Mouse (Mus musculus) embryonic facial prominence, embryonic 11.5 days (tissue): ENCODE data around the gene Rbm45. TPM values are rescaled to one million over a fixed set of nuclear protein-coding genes. Genes with fewer than 3 reads are reported as not detected.

Experiments
- ATAC-seq: fragments of 200-750 bp; cut with Nextera tagmentation; replicated peaks from 2 replicates; pipeline ENCODE4 v1.8.0; 2017; ENCODE audit warnings: low read depth; ENCODE audit not compliant: insufficient number of reproducible peaks, low FRiP score, low TSS enrichment
- DNase-seq: peaks from one replicate; pipeline ENCODE4 v3.0.0-alpha.2; 2015; ENCODE audit warnings: low spot score
- H3K27ac ChIP-seq: fragments of 300-500 bp; sonication (generic); replicated peaks from 2 replicates; pipeline ENCODE4 v1.5.1; 2014; ENCODE audit warnings: mild to moderate bottlenecking, low read depth, low read length, control low read depth
- H3K27me3 ChIP-seq: fragments of 300-500 bp; sonication (generic); 2 replicates; pipeline ENCODE4 v1.6.1; 2014; ENCODE audit warnings: mild to moderate bottlenecking, low read length, moderate library complexity, mixed read lengths; ENCODE audit not compliant: control insufficient read depth, insufficient read depth
- H3K36me3 ChIP-seq: fragments of 300-500 bp; sonication (generic); replicated peaks from 2 replicates; pipeline ENCODE4 v1.6.1; 2014; ENCODE audit warnings: low read depth, mild to moderate bottlenecking, low read length, moderate library complexity, mixed read lengths; ENCODE audit not compliant: control insufficient read depth, insufficient read depth
- H3K4me1 ChIP-seq: fragments of 300-500 bp; sonication (generic); 2 replicates; pipeline ENCODE4 v1.6.1; 2014; ENCODE audit warnings: low read length, mixed read lengths; ENCODE audit not compliant: control insufficient read depth, insufficient read depth
- H3K4me2 ChIP-seq: fragments of 300-500 bp; sonication (generic); 2 replicates; pipeline ENCODE4 v1.6.1; 2014; ENCODE audit warnings: low read depth, mild to moderate bottlenecking, control low read depth, low read length, moderate library complexity
- H3K4me3 ChIP-seq: fragments of 300-500 bp; sonication (generic); 2 replicates; pipeline ENCODE4 v1.5.1; 2014; ENCODE audit warnings: low read depth, low read length, control low read depth
- H3K9ac ChIP-seq: fragments of 300-500 bp; sonication (generic); replicated peaks from 2 replicates; pipeline ENCODE4 v1.6.1; 2014; ENCODE audit warnings: mild to moderate bottlenecking, control low read depth, low read length
- H3K9me3 ChIP-seq: fragments of 300-500 bp; sonication (generic); replicated peaks from 2 replicates; pipeline ENCODE4 v1.6.1; 2016; ENCODE audit warnings: mild to moderate bottlenecking, low read length, inconsistent platforms, mixed read lengths; ENCODE audit not compliant: control insufficient read depth
- WGBS: fragments of 180-500 bp; shearing (Covaris S2); extraction: QIAGEN DNeasy Blood & Tissue Kit; methylation state at CpG from one replicate; pipeline ENCODE4 v1.1.7; 2014; 5-methylcytosine and 5-hydroxymethylcytosine counted together
- polyA plus RNA-seq: library from polyadenylated mRNA; unstranded; fragments of >200 nt; fragmentation: Nextera tagmentation; extraction: Ambion mirVana; gene quantifications from 2 replicates; pipeline ENCODE4 v1.2.1, GENCODE M21; 2014

Rbm45 gene
- polyA plus RNA-seq, 1 experiment from 2014 or later: 14.9 TPM

GRCm38 (mm10) chr2:76368861-76369660 lies 723 bp upstream of the Rbm45 start:
- H3K36me3 ChIP-seq: no peaks in the 10 kb centered on the region; the same call in 1 of the 2 replicates
- H3K27me3 ChIP-seq: no peaks in the 10 kb centered on the region
- no peak overlapping the region for H3K4me3 ChIP-seq
- WGBS: 76% methylated on average over 13 of the region's 13 CpGs
- H3K27ac ChIP-seq: no peak overlapping the region
- ATAC-seq (no peak), DNase-seq (no peak)
- H3K9me3 ChIP-seq: no peaks in the 10 kb centered on the region
- H3K4me2 ChIP-seq: no peak overlapping the region
- no peaks in the 10 kb centered on the region for H3K4me1 ChIP-seq
- H3K9ac ChIP-seq: no peak overlapping the region

DNA sequence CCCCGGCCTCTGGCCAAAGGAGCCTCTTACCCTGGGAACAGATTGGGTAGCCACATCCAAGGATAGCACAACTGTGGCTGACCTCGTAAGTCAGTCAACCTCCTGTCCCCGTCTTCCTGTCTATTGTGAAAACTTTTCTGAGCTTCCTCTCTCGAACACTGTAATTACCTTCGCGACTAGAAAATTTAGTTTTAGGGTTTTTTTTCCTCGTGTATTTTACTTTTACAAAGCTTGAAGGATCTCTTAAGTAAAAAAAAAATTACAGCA lies 805 bp downstream of the Rbm45 start:
- Histone ChIP-seq H3K9me3 (no peaks in the 10 kb centered on the region), H3K4me3 (peak overlapping the region; percentile 85), H3K4me1 (no peaks in the 10 kb centered on the region), H3K36me3 (no peaks in the 10 kb centered on the region; the same call in 1 of the 2 replicates), H3K27me3 (no peaks in the 10 kb centered on the region), H3K27ac (no peak overlapping the region), H3K9ac (peak overlapping the region; percentile 88), H3K4me2 (peak overlapping the region; percentile 86)
- ATAC-seq (no peak), DNase-seq (no peak)
- 4% methylated on average over 7 of the region's 7 CpGs for WGBS

DNA sequence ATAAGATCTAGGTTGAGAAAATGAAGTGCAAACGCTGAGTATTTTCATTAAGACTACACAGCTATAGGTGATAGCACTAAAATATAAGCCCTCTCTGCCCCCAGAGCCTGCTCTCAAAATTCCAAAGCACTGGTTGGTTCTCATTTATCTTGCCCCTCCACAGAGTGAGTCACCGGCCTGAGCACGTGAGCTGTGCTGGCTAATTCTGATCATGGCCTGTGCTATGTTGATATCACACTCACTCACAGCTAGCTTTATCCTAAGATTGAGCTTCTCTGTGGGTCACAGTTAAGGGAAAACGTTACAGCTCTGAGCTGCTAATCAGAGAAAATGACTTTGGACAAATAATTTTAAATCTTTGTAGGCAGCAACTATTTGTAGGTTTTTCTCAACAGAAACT lies 2.5 kb downstream of the Rbm45 start:
- DNase-seq (no peak), ATAC-seq (no peak)
- Histone ChIP-seq H3K4me3 (no peak overlapping the region), H3K27ac (no peak overlapping the region), H3K9ac (no peak overlapping the region), H3K36me3 (no peaks in the 10 kb centered on the region; the same call in 1 of the 2 replicates), H3K9me3 (no peaks in the 10 kb centered on the region), H3K4me1 (no peaks in the 10 kb centered on the region), H3K4me2 (no peak overlapping the region), H3K27me3 (no peaks in the 10 kb centered on the region)
- 87% methylated on average over 4 of the region's 4 CpGs for WGBS

DNA sequence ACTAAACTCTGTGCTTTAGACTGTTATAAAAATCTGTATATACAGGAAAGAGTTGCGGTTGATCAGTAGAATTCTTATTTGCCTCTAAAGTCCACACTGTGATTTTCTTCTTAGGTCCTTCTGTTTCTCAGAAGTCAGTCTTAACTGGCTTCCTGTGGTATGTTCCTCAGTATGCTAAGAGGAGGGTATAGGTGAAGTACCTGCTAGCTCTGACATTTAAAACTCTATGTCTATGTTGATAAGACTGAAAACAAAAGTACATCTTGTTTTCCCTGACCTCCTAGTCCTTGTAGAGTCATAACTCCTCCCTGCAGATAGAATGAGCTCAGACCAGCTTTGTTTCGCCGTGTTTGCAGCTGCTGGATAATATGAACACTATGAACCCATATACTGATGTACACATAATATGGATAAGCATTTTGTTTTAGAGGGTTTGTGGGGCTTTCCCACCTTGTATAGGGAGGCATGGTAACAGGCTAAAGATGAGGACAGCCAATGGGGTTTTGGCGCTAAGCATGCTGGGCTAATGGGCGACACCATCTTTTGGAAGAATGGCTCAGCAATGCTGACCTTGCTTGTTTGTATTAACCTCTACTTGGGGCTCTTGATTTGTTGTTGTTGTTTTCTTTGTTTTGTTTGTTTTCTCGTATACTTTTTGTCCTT lies 4.9 kb downstream of the Rbm45 start:
- no peaks in the 10 kb centered on the region for H3K9me3 ChIP-seq
- H3K9ac ChIP-seq: no peak overlapping the region
- no peak overlapping the region for H3K4me2 ChIP-seq
- no peak overlapping the region for H3K4me3 ChIP-seq
- H3K27ac ChIP-seq: no peak overlapping the region
- no peaks in the 10 kb centered on the region for H3K27me3 ChIP-seq
- WGBS: 93% methylated on average over 6 of the region's 6 CpGs
- ATAC-seq (no peak), DNase-seq (no peak)
- peaks cover 4% of the 10 kb centered on the region for H3K36me3 ChIP-seq
- no peaks in the 10 kb centered on the region for H3K4me1 ChIP-seq

- Histone ChIP-seq H3K36me3 (peaks cover 4% of the 10 kb centered on the region), H3K4me2 (no peak overlapping the region), H3K27me3 (no peaks in the 10 kb centered on the region), H3K4me3 (no peak overlapping the region), H3K9me3 (no peaks in the 10 kb centered on the region), H3K27ac (no peak overlapping the region), H3K4me1 (no peaks in the 10 kb centered on the region), H3K9ac (no peak overlapping the region)
- WGBS: 93% methylated on average over 19 of the region's 19 CpGs
- ATAC-seq: no peak
- DNase-seq: no peak
Observed at GRCm38 (mm10) chr2:76378646-76379045, 8.9 kb downstream of the Rbm45 start.

DNA sequence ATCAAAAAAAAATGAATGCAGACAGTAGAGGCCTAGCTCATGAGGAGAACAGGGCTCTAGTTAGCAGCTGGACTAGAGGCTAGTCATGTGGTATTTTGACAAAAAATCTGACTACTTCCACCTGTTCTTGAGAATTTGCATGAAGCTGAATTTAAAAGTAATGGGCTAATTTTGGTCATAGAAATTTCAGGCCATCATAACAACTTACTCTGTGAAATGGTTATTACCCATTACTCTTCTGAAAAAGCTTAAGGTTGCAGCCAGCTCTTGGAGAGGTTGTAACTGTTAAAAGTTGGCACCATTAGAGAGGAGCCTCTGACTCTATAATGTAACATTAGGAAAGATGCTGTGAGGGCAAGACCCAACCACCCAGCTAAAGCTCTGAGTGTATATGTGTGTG lies 16.7 kb downstream of the Rbm45 start:
- H3K9ac ChIP-seq: no peak overlapping the region
- no peaks in the 10 kb centered on the region for H3K27me3 ChIP-seq
- no peaks in the 10 kb centered on the region; the same call in 1 of the 2 replicates for H3K36me3 ChIP-seq
- no peaks in the 10 kb centered on the region for H3K4me1 ChIP-seq
- H3K4me3 ChIP-seq: no peak overlapping the region
- H3K4me2 ChIP-seq: no peak overlapping the region
- DNase-seq (no peak), ATAC-seq (no peak)
- no peak overlapping the region for H3K27ac ChIP-seq
- H3K9me3 ChIP-seq: no peaks in the 10 kb centered on the region

- Histone ChIP-seq H3K4me2 (no peak overlapping the region), H3K4me1 (no peaks in the 10 kb centered on the region), H3K36me3 (no peaks in the 10 kb centered on the region), H3K27ac (no peak overlapping the region), H3K27me3 (0 out of 2 replicates have a peak, but pooled peaks cover 2% of the 10 kb centered on the region), H3K9ac (no peak overlapping the region), H3K9me3 (no peaks in the 10 kb centered on the region), H3K4me3 (no peak overlapping the region)
- DNase-seq (no peak), ATAC-seq (no peak)
Observed at GRCm38 (mm10) chr2:76400178-76400577, 30.4 kb downstream of the Rbm45 start.

DNA sequence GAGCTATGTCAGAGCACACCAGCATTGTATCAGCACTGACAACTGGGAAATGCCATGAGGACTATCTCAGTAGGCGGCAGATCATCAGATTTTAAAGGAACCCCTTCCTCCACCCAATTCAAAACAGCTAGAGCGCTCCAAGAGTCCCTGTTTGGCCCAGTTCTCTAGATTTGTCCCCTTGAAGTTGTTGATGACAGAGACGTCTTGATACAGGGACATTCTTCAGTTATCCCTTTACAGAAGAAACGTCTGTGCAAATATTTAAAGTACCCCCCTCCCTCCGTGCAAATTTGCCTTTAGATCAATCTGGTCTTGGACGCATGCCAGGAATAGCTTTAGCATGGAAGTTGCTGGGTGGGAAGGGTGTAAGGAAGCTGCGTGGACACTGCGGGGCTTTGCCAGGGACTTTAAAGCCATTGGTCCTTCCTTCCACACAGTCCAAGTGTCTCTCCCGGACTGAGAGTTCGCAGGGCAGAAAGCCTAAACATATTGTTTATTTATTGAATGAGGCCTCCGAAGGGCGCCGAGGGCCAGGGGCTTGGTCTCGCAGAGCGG lies 35.9 kb downstream of the Rbm45 start:
- H3K9me3 ChIP-seq: no peaks in the 10 kb centered on the region
- peak overlapping the region; percentile 87 for H3K4me2 ChIP-seq
- no peaks in the 10 kb centered on the region for H3K36me3 ChIP-seq
- H3K27me3 ChIP-seq: 0 out of 2 replicates have a peak, but pooled peaks cover 2% of the 10 kb centered on the region
- no peaks in the 10 kb centered on the region for H3K4me1 ChIP-seq
- H3K9ac ChIP-seq: peak overlapping the region; percentile 81
- DNase-seq: no peak
- ATAC-seq: no peak; the same call in 1 of the 2 replicates
- H3K27ac ChIP-seq: peak overlapping the region; percentile 52; the same call in 1 of the 2 replicates
- WGBS: 3% methylated on average over 15 of the region's 15 CpGs
- peak overlapping the region; percentile 83 for H3K4me3 ChIP-seq
